Mouse (Mus musculus) retina, postnatal 7 days (tissue): ENCODE results near the gene Bmi1.

ENCODE experiments used
- DNase-seq: peaks from one replicate; pipeline ENCODE4 v3.0.0-alpha.2; 2012; ENCODE audit warnings: low read depth, low spot score

The Bmi1 gene

DNA sequence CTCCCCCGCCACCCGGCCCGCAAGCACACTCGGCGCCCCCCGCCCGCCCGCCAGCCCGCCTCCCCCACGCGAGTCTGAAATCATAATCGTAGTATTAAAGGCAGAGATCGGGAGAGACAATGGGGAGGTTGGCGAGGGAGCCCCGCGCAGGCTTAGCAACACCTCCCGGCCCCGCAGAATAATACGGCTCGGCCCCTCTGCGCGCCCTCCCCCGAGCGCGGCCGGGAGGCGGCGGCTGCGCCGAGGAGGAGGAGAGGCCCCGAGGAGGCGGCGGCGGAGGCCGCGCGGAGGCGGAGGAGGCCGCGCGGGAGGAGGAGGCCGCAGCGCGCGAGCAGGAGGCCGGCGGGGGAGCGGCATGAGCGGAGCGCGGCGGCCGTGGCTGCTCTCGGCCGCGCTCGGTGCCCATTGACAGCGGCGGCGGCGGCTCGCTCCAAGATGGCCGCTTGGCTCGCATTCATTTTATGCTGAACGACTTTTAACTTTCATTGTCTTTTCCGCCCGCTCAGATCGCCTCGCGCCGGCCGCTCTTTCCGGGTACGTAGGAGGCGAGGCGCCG, at the start of gene Bmi1:
Bmi1 (plus strand) TSS at position 83 of the 556 bp plus-strand sequence.
- peak; percentile 74 for DNase-seq

DNA sequence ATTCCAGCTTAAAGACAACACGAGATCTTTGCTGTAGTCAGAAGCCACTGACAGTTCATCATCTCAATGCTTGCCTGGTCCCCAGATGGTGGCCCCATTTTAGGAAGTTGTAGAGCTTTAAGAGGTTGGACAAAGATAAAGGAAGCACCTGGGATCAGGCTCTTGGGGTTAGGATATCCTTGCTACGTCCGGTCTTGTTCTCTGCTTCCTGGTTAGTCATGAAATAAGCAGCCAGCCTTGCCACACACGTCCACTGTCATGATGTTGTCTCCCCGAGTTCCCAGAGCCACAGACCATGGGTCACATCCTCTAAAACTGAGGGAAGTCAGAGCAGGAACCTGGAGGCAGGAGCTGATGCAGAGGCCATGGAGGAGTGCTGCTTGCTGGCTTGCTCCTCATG, 46.3 kb upstream of the Bmi1 start:
- DNase-seq, result no peak

DNA sequence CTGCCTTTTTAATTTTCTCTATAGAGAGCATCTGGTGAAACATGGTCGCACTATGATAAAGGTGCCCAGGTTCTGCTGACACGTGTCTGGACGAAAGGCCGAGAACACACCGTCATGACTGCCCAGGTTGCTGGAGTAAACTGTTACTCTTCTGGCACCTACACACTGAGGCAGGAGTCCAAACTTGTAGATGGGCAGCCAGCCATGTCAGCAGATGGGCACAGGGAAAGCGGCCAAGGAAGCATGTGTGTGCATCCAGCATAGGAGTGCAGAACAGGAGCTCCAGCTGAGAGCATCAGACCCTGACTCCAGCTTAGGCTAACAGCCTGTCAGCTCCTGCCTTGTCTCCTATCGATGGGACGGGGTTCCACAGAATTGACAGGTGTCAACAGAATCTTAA, 41.8 kb upstream of the Bmi1 start:
- peak; percentile 17 for DNase-seq

DNA sequence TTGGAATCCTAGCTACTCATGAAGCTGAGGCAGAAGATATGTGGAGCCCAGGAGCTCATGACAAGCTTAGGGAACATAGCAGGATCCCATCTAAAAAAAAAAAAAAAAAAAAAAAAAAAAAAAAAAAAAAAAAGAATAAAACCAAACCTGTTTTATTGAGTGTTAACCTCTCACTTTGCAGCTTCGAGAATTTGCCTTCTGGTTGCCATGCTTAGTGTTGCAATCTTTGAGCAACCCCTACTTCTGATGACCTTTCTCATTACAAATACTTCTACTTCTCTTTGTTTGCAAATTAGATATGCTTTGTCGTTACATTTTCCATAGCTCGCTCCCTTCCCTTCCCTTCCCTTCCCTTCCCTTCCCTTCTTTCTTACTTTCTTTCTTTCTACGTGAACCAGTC, 28.3 kb upstream of the Bmi1 start:
- no peak for DNase-seq

DNA sequence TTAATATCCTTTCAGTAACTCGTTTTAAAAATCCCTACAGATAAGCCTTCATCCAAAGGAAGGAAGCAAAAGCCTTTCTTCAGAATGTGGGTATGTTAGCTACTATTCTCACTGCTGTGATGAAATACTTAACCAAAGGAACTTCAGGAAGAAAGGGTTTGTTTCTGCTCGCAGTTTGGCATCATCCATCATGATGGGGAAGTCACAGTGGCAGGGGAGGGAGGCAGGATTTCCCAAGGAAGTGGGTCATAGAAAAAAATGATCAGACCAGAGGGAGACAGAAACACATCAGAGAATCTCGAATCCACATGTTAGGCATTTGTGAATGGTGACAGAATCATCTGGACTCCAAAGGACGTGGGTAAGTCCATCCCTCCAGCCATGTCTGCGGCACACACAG, 22.0 kb upstream of the Bmi1 start:
- no peak for DNase-seq

DNA sequence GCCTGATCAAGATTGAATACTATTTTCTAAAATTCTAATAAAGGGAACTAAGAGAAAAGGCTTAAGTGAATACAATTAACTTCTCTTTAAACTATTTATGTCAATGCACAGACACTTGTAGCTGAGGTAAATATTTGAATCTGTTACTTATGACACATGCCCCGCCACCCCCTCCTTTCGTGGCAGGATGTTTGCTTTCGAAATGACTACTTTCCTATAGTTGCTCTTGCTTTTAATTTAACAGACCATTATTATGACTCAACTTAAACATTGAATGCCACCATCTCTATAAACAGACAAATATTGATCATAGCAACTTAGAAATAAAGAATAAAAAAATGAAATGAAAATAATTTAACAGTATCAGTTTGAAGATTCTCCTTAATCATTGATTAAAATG, 12.8 kb upstream of the Bmi1 start:
- DNase-seq, result no peak

DNA sequence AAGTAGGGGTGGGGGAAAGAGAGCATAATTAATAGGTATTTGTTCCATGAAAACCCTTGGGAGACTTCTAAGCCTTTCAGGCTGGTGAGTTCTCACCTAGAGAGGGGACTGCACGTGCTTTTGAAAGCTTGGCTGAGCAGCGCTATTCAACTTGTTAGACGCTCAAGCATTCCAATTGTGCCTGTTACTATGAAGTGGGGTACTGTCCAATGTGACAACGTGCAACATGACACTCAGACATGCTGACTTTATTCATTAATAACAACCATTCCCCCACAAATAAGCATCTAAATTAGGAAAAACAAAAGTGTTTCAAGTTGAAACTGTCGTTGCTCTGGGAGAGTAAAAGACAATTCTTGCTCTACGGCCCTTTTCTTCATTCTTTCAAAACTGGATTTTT, 5.8 kb upstream of the Bmi1 start:
- no peak for DNase-seq

DNA sequence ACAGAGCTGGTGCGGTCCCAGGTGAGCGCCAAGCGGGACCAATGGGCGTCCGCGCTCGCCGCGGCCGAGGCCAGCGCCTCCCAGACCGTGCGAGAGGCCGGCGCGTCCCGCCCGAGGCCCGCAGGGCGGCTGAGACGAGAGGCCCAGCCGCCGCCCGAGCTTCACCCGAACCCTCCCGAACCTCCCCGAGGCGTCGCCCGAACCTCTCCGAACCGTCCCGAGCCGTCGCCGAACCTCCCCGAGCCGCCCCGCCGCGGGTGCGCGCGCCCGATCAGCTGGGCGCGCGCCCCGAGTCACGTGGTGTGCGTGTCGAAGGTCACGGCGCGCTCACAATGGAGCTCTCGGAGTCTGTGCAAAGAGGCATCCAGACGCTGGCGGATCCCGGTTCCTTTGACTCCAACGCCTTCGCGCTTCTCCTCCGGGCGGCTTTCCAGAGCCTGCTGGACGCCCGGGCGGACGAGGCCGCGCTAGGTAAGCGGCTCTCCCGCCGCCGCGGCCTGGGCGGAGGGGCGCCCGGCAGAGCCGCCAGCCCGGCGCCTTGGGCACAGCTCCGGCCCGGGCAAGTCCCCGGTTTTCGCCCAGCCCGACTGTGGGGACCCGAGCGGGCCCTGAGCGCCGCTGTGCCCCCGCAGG, 4.6 kb upstream of the Bmi1 start, which contains the start of gene Commd3:
Commd3 (plus strand) TSS at position 252 of the 633 bp plus-strand sequence.
- DNase-seq, result peak; percentile 91

DNA sequence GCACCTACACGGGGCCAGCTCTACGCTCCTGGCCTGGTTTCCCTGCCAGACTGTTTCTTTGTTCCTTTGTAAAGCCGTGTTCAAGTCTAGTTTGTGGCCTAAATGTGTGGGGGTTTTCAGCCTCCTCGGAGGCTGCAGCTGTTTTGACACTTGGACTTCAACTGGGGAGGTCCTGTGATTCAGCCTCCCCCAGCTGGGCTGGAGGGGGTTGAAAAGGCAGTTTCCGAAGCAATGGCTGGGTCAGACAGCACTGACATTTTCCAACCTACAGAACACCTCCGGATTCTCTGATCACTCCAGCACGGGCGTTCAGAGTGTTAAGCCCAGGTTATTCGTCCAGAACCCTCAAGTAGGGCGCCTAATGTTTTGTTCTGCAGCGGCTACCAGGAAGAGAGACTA, 4.1 kb upstream of the Bmi1 start:
- no peak for DNase-seq

DNA sequence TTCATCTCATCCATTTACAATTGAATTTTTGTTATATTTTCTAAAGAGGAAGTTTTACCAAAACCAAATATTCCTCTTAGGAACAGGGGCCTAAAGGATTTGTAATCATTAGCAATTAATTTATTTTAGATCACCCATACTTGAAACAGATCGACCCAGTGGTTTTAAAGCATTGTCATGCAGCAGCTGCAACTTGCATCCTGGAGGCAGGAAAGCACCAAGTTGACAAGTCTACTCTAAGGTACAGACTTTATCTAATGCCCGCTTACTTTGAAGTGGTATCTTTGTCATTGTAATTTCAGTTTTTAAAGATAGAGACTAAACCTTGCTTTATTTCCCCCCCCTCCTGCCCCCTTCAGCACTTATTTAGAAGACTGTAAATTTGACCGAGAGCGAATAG, 3.1 kb upstream of the Bmi1 start:
- DNase-seq, result no peak

DNA sequence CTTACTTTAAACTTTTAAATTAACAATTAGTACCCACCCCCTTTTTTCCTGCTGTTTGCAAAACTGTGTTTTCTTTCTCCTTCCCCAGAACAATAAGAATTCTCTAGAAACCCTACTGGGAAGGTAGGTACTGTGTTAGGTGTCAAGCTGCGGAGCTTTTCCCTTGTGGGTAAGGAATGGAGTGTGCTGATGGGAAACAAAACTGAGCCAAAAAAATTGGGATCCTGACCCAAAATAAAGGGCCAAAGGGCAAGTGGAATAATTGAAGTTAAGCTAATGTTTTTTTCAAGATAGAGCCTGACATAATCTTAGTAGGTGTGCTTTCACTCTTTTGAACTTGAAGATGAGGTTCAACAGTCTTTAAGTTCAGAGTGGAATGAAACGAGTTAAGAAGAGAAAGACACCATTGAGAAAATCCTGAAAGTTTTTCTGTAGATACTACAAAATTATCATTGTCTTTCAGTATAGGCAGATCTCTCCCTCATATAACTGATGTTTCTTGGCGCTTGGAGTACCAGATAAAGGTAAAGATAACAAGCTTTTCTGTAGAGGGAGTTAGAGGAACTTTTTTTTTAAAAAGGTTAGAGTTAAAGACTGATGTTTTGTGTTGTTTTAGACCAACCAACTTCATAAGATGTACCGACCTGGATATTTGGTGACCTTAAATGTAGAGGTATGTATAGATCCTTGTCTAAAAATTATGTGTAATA, 2.5 kb upstream of the Bmi1 start:
- DNase-seq, result no peak

DNA sequence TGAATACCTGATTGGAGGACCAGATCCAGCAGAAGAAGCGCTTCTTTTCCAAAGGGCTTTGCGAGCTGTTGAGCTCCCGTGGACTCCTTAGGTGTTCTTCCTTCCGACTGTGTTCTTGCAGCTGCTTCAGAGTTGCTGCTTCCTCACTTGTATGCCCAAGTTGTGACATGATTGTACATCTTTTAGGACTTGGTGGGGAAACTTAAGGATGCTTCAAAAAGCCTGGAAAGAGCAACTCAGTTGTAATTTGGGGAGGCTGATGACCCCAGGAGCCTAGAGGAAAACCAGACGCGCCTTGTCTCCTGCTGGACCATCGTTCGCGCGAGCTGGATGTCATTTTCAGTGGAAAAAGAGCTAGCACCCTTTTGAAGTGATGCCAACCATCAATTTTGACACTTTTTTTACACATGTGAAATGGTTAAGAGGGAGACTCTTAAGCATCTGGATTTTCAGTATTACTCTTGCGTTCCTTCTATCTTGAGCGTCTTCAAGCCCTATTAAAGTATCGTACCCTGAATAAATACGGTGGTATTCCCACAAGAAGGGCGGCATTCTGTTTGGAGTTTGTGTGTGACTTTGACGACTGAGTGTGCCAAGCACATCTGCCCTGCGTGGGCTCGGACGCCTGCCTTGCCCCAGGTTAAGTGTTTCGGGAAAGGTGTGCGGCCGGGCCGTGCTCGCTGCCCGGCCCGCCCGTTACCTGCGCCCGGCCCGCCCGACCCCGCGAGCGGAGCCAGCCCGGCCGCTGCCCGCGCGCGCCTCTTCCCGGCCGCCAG, 949 bp upstream of the Bmi1 start:
- DNase-seq, result no peak

DNA sequence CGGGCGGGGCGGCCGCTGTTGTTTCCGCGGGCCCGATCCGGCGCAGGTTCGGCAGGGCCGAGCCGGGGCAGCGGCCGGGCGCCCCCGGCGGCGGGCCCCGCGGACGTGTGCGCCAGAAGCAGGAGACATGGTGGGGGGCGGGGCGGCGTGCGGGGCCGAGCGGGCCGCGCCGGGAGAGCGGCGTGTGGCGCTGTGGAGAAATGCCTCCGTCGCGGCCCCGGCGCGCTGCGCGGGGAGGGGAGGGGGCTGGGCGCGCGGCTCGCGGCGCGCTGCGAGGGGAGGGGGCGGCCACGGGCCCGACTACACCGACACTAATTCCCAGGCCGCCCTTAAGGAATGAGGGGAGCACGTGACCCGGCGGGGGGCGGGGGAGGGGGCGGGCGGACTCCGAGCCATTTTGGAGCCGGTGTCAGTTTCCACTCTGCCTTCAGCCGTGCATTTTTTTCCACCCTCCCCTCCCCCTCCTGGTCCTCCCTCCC, 322 bp upstream of the Bmi1 start:
- peak; percentile 86 for DNase-seq

DNA sequence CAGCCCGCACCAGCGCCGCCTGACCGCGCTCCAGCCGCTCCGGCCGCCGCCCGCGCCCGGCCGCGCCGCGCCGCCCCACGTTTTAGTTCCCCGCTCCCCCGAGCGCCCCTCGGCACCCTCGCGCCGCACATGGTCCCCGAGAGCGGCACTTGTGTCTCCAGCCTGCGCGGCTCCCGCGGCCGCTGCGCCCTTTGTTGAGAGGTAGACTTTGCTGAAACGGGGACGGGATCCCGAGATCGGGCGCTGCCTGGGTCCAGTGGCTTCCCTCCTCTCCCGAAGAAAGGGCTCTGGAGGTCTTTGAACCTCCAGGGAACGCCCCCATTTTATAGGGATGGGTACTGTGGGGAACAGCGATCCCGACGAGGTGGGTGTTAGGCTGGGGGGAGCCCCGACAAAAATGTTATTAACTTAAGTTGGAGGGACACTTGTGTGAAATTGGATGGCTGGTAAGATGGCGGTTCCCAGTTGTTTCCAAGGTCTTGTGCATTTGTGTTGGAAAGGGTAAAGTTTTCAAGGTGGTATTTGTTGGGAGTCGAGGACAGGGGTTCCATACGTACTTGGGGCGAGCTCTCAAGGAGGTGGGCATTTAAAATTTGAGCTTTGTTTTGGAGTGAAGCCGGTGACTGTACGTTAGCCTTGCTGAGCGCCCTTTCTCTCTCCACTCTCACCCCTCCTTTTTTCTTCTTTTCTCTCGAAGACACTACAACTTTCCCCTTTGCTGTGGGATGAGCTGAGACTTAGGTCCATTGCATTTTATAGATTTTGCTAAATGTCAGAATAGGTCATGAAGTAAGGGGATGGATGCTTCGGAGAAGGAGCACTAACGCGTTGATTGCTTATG, 1.0 kb downstream of the Bmi1 start:
- no peak for DNase-seq

DNA sequence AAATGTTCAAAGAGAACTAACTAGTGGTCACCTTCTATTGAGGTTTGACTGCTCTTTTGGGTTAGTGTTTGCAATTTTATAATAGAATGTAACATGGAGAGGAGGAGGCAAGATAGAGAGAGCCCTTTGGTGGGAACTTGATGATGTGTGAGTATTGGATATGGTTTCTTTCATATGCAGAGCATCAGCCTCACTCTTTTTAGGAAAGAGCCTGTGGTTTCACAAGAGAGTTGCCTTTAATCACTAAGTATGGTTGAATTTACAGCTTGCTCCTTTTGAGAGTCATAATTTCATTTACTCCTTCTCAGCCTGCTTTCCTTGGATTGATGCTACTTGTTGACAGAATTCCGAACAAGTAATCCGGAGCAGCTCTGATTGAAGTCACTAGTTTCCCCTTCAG, 2.9 kb downstream of the Bmi1 start:
- no peak for DNase-seq

DNA sequence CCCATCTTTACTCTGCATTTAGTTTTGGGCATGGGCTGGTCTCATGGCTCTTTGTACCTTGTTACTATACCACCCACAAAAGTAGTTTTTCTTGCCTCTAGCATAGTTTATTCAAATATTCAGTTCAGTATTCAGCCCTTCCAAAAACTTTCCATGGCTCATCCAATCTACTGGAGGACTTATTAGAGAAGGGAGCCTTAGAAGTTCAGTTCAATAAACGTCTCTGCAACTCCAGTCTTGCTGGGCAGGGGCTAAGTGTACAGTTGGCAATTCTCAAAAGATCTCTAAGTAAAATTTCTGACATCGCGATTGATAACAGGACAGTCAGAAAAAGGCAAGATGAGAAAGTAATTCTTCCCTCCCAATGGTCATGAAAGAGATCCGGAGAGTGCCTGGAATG, 3.7 kb downstream of the Bmi1 start:
- no peak for DNase-seq

DNA sequence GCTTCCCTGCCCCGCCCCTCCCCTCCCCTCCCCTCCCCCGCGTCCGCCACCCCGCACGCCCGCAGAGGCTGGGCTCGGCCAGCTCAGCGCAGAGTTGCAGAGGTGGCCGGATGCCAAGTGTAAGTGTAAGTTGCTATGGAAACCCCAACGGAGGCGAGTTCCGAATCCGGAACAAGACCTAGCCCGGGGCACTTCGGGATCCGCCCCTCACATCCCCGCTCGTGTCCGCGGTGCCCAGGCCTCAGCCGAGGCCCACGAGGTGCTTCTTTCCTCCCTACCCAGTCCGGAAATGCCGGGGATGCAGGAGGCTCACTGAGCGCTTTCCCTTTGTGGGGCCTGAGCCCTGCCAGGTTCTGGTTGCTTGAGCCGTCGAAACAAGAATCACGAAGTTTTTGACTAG, 4.1 kb downstream of the Bmi1 start:
- DNase-seq, result no peak

DNA sequence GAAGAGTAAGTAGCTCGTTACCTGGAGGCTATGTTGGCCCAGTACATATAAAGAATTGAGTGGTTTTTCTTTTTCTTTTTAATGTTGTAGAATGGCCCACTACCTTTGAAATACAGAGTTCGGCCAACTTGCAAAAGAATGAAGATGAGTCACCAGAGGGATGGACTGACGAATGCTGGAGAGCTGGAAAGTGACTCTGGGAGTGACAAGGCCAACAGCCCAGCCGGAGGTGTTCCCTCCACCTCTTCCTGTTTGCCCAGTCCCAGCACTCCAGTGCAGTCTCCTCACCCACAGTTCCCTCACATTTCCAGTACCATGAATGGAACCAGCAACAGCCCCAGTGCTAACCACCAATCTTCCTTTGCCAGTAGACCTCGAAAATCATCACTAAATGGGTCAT, 7.2 kb downstream of the Bmi1 start:
- DNase-seq, result no peak

DNA sequence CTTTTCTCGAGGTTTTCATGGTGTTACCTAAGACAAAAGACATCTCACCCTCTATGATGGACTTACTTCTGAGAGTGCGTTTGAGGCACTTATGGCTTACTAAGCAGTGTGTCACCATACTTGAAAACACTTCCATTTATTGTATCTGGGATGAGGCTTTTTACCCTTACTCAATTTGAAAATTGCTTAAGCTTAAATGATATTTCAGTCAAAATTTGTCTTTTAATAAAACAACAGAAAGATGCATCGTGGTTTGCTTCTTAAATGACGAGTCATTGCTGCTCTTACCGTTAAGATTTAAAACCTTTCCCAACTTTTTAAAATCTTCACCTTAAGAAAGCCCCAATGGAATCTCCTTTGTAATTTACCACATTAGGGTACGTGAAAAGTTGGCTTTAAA, 9.6 kb downstream of the Bmi1 start:
- no peak for DNase-seq

DNA sequence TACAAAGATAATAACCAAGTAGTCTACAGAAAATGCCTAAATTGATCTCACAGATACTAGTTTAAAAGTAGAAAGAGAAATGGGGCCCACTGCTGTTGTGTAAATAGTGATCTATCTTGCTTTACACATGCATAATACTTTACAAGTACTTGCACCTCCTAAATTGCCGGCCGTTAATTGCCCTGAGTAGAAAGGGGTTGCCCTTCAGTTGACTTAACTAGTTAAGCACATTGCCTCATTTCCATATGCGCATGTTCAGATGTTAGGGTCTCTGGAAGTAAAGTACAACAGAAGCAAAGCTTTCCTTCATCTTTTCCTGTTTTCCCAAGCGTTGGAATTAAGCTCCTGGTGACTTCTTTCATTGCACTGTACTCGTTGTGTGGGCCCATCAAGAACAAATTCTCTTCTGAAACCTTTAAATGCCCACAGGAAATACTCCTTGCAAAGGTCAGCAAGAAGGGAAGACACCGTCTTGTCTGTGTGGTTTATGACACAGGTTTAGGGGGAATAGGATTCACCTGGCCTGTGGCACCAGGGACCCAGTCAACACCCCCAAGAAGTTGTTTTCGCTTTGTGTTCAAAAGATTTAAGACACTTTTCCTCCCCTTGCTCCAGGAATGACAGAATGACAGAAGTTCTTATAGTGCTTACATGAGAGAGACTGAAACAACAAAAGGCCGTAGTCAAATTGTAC, 10.2 kb downstream of the Bmi1 start:
- no peak for DNase-seq

DNA sequence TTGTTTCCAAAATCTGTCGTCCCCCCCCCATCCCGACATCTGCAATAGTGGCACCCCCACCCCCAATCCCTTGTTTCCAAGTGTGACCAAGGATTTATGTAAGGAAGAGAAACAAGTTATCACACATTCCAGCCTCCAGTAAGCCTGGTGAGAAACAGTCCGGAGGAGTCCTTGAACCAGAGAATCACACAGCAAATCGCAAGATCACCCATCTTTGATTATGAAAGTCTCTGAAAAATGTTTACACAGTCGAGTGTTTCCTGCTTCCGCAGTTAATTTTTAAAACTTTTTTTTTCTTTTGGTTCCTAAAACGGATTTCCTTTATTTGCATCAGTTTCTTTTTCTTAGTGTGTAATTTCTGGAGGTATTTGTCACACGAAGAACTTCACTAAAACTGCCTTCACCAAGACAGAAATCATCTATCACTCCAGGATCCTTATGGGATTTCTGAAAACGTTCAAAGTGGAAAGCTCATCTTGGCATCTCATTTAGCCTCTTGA, 10.9 kb downstream of the Bmi1 start:
- no peak for DNase-seq
